Mouse (Mus musculus): ENCODE measurements around the gene Fam57a. TPM values are rescaled to one million over a fixed set of nuclear protein-coding genes. Genes with fewer than 3 reads are reported as not detected.

Fam57a gene
- 1 to 10 TPM; 1.4 to 2.0 TPM for total RNA-seq (2021)
- long read RNA-seq, experiment 1, partial matches to known transcripts, result 0 of 2 reads
- long read RNA-seq, experiment 1, other reads (novel, unspliced or antisense), result 0 of 2 reads
- long read RNA-seq, experiment 2, partial matches to known transcripts, result 0 of 2 reads
- long read RNA-seq, experiment 2, other reads (novel, unspliced or antisense), result 0 of 2 reads

- peak; percentile 92 for DNase-seq
- intact Hi-C loops (cut with DNase I), result loop anchor here (2.0 to 5.0 kb wide), 3 partner anchors 21 to 228 kb away; partner anchors contain the start of genes Dbil5, Gemin4 and Timm22
- H3K4me3 ChIP-seq, result peak within 1 kb of the TSS; percentile 84
- TF ChIP-seq CTCF (IDR thresholded peaks at IDR 0.05), result no peak
- H3K27ac ChIP-seq, result peak within 1 kb of the TSS; percentile 92
Measured at GRCm38 (mm10) chr11:76179495-76180145, at the start of gene Fam57a, which contains the start of gene Vps53. TSS of gene Fam57a (plus strand) at chr11:76179671. TSS of gene Vps53 (minus strand) at chr11:76179647.

GRCm38 (mm10) chr11:76130859-76131258 lies 48.6 kb upstream of the Fam57a start:
- no peak for TF ChIP-seq CTCF (IDR thresholded peaks at IDR 0.05)
- peak; percentile 31 for DNase-seq
- Histone ChIP-seq H3K27ac (peak overlapping the region; percentile 80), H3K4me3 (no peak overlapping the region)
- intact Hi-C loops (cut with DNase I), result no loop called here

DNA sequence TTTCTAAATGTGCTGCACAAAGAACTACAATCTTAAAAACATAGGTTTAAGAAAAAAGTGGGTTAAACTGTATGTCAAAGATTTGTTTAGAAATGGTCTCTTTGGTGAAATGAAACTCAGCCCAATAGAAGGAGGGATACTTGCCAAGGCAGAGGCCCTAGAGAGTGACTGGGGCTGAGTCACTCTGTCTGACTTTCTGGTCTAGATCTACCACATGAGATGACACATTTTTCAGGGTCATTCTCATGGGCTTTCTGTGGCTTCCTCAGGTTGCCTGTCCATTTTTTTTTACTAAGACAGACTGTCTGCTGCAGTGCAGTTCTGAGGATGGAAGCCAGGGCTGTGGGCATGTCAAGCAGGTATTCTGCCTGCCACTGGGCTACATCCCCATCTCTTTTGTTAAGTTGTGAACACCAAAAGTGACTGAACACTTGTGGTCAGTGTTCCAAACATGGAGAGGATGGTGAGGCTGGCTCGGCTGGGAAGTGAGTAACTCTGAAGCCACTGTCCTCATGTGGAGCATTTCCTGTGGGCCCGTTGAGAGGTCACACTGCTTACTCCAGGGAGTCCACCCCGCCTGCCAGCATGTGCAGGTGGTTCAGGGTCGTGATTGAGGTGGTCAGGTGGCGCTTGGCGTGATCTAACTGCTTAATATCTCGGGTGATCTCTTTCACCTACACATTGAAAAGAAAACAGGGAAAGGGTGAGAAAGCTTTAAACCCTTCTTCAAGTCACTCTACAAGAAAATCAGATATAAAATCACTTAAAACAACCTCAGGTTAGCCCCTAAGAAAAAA lies 43.6 kb upstream of the Fam57a start:
- H3K4me3 ChIP-seq, result no peak overlapping the region
- DNase-seq, result no peak
- no peak for TF ChIP-seq CTCF (IDR thresholded peaks at IDR 0.05)
- H3K27ac ChIP-seq, result no peak overlapping the region
- intact Hi-C loops (cut with DNase I), result no loop called here

GRCm38 (mm10) chr11:76137996-76138395 lies 41.5 kb upstream of the Fam57a start:
- intact Hi-C loops (cut with DNase I), result no loop called here
- DNase-seq, result no peak
- no peak overlapping the region for H3K27ac ChIP-seq
- H3K4me3 ChIP-seq, result no peak overlapping the region
- TF ChIP-seq CTCF (IDR thresholded peaks at IDR 0.05), result no peak

DNA sequence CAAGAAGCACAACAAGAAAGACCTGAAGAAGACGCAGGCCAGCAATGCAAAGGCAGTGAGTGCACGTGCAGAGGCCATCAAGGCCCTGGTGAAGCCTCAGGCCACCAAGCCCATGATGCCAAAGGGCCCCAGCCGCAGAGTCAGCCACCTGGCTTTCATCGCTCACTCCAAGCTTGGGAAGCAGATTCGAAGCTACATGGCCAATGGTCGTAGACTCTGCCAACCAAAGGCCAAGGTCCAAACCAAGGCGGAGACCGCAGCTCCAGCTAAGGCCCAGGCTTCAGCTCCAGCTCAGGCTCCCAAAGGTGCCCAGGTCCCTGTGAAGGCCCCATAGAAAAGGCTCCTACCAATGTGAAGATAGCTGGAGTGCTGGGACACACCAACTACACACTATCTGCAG lies 35.1 kb upstream of the Fam57a start:
- Histone ChIP-seq H3K27ac (no peak overlapping the region), H3K4me3 (no peak overlapping the region)
- intact Hi-C loops (cut with DNase I), result no loop called here
- no peak for DNase-seq
- no peak for TF ChIP-seq CTCF (IDR thresholded peaks at IDR 0.05)

DNA sequence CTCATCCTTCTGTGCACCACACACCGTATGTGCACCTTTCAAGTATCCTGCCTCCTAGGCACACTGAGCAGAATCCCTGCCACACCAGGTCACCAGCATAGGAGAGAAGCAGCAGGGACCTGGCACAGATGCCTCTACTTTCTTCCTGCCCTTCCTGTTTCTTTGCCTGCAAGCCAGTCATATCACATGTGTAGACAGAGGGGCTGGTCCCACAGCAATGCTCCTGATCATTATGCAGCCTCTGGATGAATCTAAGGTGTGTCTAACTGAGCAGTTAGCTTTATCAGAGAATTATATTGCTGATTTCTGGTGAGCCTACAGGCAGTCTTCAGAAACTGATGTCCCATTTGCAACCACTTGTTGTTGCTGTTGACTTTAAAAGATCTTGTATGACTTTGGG lies 34.3 kb upstream of the Fam57a start:
- H3K27ac ChIP-seq, result no peak overlapping the region
- no peak for DNase-seq

DNA sequence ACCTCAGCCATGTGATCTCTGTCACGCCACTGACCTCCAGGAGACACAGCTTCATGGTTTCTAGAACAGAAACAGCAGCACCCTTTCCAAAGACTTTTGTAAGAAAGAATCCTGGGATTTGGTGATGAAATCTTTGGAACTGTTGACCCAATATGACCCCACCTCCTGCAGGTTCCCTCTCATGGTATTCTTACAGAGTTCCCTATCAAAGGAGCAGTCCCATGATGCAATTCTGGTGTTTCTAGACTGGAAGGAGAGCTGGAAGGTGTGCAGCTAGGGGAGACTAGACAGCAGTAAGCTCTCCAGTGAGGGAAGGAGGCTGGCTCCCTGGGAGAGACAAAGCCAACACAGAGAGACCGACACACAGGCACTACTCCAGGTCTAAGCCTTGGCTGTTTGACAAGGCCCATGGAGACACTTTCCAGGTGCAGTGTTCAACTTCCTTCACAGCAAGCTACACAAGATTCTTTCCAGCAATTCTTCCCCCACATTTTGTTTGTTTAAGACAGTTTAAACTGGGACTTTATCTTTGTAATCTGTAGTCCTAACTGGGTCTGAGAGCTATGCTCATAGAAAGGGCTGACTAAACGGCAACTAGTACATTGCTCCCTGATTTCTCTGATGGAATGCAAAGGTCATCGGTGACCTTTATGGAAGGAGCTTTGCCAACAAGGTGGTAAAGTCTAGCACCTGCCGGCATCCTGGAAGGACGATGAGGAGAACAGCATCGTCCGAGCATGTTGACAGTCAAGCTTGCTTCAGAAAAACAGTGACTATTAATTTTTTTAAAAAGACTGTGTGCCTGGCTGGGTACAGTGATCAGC lies 33.1 kb upstream of the Fam57a start:
- H3K4me3 ChIP-seq, result no peak overlapping the region
- intact Hi-C loops (cut with DNase I), result loop anchor here (5.0 kb wide), 1 partner anchor 44 kb away; no protein-coding TSS in a partner anchor
- DNase-seq, result no peak
- TF ChIP-seq CTCF (IDR thresholded peaks at IDR 0.05), result no peak
- peak overlapping the region; percentile 20; the same call in 1 of the 2 replicates for H3K27ac ChIP-seq

More for the DNA sequence above, 34.3 kb upstream of the Fam57a start:
- TF ChIP-seq CTCF (IDR thresholded peaks at IDR 0.05), result no peak
- intact Hi-C loops (cut with DNase I), result loop anchor here (5.0 kb wide), 1 partner anchor 43 kb away; no protein-coding TSS in a partner anchor
- H3K4me3 ChIP-seq, result no peak overlapping the region

- Histone ChIP-seq H3K4me3 (no peak overlapping the region), H3K27ac (peak overlapping the region; percentile 62)
- intact Hi-C loops (cut with DNase I), result loop anchor here (5.0 kb wide), 1 partner anchor 46 kb away; no protein-coding TSS in a partner anchor
- TF ChIP-seq CTCF (IDR thresholded peaks at IDR 0.05), result no peak
- no peak for DNase-seq
Measured at GRCm38 (mm10) chr11:76148055-76149008, 31.1 kb upstream of the Fam57a start.

- H3K4me3 ChIP-seq, result no peak overlapping the region
- H3K27ac ChIP-seq, result peak overlapping the region; percentile 56
- no peak for DNase-seq
- TF ChIP-seq CTCF (IDR thresholded peaks at IDR 0.05), result no peak
- intact Hi-C loops (cut with DNase I), result no loop called here
Measured at GRCm38 (mm10) chr11:76150980-76151379, 28.5 kb upstream of the Fam57a start.

DNA sequence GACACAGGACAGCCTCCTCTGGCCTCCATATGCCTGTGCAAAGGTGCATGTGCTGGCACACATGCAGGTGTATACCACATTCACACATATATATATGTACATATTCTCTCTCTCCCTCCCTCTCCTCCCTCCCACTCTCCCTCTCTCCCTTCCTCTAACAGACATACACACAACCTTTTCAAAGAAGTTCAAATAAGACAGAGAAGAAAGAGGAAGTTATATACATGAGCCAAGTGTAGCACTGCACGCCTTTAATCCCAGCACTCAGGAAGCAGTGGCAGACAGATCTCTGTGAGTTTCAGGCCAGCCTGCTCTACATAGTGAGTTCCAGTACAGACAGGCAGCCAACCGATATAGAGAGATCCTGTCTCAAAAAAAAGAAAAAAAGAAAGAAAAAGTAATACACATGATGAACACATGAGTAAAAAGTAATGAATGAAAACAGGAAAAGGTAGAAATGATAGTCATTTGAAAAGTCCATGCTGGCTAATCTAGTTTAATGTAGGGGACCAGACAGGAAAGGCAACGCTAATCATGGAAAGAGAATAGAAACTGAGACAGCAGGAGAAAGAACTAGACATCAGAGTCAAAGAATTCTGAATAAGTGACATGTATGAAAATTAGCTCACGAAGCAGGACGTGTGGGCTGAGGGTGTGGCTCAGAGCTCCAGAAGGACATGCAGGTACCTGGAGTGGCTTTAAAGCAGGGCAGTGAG lies 26.1 kb upstream of the Fam57a start:
- H3K27ac ChIP-seq, result no peak overlapping the region
- no peak for DNase-seq
- no peak overlapping the region for H3K4me3 ChIP-seq
- intact Hi-C loops (cut with DNase I), result no loop called here
- TF ChIP-seq CTCF (IDR thresholded peaks at IDR 0.05), result no peak
